Mouse (Mus musculus) monocyte, adult 2 months (primary cell): ENCODE measurements around the gene Ambp.

Source experiments
- DNase-seq, 2 experiments: peaks; one replicate each; pipeline ENCODE4 v3.0.0; 2022; ENCODE audit warnings: low spot score in 2 of 2, low read depth in 1 of 2

Gene Ambp

GRCm38 (mm10) chr4:63154699-63155098 is at the start of gene Ambp:
Ambp (minus strand) TSS chr4:63154799.
- no peak for DNase-seq

GRCm38 (mm10) chr4:63203874-63204273 is 49.3 kb upstream of the Ambp start:
- no peak for DNase-seq

DNA sequence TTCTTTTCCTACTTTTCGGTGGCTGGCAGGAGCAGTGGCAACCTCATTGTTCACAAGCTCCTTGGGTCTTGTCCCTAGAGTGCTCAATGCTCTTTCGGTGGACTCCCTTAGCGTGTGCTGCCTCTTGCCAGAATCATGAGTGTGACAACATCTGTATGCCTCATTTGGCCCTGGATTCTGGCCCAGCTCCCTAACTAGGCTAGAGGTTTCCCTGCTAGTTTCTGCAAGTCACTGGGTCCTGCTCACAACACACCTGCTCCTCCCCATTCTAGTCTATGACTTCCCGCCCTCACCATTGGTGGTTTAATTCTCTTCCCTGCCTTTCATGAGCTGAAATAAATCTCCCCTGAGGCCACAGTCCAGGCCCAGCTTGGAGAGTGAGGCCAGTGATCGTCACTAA is 44.8 kb upstream of the Ambp start:
- DNase-seq, result no peak

GRCm38 (mm10) chr4:63194366-63194765 is 39.8 kb upstream of the Ambp start:
- DNase-seq, result no peak

GRCm38 (mm10) chr4:63191641-63192040 is 37.0 kb upstream of the Ambp start:
- DNase-seq, result no peak

- DNase-seq, result no peak
These were observed 31.8 kb upstream of the Ambp start for GRCm38 (mm10) chr4:63186281-63186870.

DNA sequence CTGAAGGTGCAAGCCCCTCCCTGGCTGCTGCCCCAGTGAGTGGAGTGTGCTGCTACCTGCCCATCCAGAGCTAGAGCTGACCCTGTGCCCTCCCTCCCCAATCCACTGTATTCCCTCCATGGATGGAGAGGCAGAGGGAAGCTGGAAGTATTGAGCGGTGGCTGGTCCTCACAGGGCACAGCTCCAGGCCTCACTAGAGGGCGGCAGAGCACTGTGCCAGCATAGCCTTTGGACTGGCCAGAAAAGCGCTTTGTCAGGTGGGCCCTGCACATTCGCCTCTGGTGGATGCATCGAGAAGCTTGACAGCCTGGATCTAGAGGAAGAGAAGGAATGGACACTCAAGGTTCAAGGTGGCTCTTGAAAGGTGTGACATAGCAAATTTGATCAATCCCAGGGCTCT is 27.0 kb upstream of the Ambp start:
- DNase-seq, result no peak

DNA sequence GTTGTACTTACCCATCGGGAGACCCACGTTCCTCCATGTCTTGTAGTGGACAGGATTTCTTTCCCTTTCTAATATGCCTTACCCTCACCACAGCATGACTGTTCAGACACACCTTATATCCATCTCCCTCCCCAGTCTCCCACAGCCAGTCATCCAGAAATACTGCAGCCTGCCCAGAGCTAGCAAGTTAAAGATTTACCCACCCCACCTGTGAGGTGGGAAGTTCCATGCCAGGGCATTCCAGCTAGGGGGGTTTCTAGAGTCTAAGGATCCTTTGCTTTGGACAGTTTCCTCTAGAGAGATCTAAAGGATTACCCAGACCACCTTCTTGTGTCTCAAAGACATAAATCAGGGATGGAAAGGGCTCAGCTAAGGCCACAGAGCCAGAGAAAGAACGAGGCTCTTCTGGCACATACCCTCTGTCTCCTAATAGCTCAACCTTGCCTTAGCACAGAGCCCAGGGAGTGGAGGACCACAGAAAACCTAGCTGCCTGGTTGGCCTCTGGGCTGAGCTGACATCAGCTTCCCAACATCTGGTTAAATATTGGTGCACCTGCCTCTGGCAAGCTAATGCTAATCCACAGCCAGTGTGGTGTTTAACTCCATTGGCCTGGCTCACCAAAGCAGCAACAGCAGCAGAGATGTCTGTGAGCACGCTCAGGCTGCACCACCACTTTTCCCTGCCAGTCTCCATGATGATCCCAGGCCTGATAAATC is 17.5 kb upstream of the Ambp start, which contains the start of gene Kif12:
Gene Kif12 (minus strand): TSS at position 163 of the 717 bp plus-strand sequence.
- DNase-seq, result no peak

GRCm38 (mm10) chr4:63171122-63171521 is 16.5 kb upstream of the Ambp start:
- DNase-seq, result no peak

DNA sequence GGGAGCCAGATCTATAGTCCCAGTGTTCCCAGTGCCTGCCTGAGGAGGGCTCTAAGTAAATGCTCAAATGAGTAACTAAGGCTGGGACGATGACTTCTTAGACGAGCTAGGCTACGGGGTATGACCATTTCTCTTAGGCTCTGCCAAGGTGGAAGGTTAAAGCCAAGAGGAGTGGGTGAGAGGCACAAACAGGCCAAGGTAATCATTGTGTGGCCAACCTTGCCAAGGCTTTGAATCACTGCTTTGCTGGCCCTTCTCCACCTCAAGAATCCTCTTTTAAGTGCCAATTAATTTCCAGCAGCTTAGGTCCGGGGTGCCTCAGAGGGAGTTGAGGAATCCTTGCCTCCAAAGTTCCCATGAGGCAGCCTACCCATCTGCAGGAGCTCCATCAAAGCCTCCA is 15.5 kb upstream of the Ambp start:
- DNase-seq, result no peak

- DNase-seq, result no peak
These were observed 11.7 kb upstream of the Ambp start for GRCm38 (mm10) chr4:63166323-63166722.

- no peak for DNase-seq
These were observed 11.0 kb upstream of the Ambp start for GRCm38 (mm10) chr4:63165636-63166035.

DNA sequence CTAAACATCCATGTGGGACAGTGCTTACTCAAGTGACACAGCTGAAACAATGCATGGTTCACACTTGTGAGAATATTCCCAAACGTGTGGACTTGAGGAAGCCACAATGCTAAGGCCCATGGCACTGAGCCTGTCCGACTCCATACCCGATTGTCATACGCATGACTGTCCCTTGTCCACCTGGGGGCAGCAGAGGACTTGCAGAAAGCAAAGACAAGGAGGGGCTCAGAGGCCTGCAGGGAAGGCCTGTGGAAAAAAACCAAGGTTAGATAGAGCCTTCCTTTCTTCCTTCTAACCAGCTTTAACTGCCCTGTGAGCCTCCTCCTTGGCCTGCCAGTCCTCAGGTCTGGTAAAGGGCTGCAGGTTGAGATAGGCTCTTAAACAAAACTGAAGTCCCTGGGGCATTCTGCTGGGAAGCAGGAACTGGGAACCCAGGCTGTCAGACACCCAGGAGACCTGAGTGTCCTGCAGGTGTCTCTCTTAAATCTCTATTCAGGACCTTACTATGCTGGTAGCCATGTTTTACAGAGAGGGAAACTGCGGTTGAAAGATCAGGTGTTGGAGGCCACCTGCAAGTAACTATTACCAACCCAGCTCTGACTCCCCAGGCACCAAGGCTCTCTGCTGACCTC is 4.5 kb upstream of the Ambp start:
- peak in 1 of 2 experiments; percentile 20 for DNase-seq

DNA sequence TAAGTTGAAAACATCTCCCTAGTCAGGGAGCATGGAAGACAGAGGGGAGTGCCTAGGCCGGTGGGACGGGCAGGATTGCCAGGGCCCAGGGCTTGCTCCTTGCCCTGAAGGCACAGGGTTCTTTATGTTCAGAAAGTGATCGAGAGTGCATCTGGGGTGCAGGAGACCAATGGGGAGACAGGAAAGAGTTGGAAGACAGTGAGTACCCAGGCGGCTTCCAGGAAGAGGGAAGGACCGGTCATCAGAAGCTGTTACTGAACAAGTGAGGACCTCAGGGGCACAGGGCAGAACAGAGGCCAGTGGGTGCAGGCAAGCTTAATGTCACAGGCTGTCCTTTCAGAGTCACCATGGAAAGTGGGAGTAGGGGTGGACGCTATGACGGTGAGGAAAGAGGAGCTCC is 3.6 kb upstream of the Ambp start:
- DNase-seq, result no peak

GRCm38 (mm10) chr4:63156726-63157634 is 2.4 kb upstream of the Ambp start:
- DNase-seq, result no peak

- no peak for DNase-seq
These were observed 997 bp upstream of the Ambp start for GRCm38 (mm10) chr4:63155596-63155995.

DNA sequence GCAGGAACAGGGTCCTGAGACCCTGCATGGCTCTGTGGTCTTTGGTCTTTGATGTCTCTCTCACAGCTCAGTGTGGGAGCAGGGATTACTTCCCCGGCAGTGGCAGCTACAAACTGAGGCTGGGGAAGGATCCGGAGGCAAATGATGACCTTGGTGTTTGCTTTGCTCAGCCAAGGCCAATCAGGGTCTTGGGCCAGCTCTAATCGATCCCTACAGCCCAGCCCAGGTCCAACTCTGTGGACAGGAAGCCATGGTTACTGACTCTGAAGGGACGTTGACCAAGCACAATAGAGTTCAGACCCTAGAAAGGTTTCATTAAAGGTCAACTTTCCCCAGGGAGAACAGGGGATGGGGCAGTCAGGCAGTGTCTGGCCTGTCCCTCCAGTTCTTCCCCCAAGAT is 571 bp downstream of the Ambp start:
- no peak for DNase-seq

DNA sequence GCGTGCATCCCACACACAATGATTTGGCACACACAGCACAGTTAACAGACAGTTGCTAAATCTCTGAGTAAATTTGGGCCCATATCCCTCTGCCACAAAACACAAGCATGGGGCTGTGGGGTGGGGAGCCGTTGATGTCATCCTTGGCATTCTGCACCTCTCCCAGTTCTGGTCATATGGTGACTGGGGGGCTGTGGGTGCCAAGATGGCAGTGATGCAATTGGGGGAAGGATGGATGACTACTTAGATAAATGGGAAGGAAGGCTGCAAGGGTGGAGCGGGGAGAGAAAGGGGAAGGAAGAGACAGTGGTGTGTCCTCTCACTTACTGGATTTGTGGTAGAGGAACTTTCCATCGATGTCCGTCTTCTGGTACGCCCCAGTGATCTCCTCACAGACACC is 3.5 kb downstream of the Ambp start:
- no peak for DNase-seq

- DNase-seq, result no peak
These were observed 7.3 kb downstream of the Ambp start for GRCm38 (mm10) chr4:63147268-63147667.

DNA sequence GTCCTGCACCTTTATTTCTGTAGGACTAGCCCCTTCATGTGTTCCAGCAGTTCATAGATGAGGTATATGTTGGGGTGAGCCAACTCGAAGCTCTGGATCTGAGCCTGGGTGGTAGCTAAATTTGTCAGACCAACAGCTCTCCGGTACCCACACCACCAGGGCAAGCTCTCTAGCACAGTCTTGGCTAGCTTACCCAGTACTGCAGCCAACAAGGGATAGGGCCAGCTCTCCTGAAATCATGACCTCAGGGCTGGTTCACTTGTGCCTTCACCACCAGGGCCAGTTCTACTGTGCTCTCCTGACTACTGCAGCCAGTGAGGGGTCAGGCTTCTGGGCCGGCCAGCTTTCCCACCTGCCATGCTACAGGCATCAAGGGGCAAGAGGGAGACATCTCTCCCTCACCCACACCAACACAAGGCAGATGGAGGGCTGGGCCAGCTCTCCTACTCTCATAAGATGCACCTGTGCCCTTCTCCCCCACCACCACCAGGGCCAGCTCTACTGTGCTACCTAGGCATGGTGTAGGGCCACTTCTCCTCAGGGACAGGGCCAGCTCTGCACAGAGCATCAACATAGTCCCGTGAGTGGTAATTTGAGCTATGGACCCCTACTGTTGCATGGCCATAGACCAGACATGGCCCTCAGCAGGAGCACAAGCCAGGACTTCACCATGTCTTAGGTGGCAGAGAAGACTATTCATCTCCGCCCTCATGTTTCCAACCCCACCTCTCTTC is 24.5 kb downstream of the Ambp start:
- no peak for DNase-seq
